Mouse (Mus musculus) brown adipose tissue, adult 24 weeks (tissue): ENCODE measurements around the gene Mff. TPM values are rescaled to one million over a fixed set of nuclear protein-coding genes. Genes with fewer than 3 reads are reported as not detected.

Experiments used
- H3K27ac ChIP-seq: fragments of 200-500 bp; replicated peaks from 2 replicates; pipeline ENCODE4 v1.5.1; 2012; ENCODE audit warnings: low read depth, mild to moderate bottlenecking, low read length
- H3K4me1 ChIP-seq: fragments of 200-500 bp; 2 replicates; pipeline ENCODE4 v1.6.1; 2012; ENCODE audit warnings: low read length, mixed read lengths; ENCODE audit not compliant: control insufficient read depth, insufficient read depth, insufficient read length
- H3K4me3 ChIP-seq: fragments of 200-500 bp; 2 replicates; pipeline ENCODE4 v1.5.1; 2012; ENCODE audit warnings: low read depth, mild to moderate bottlenecking, low read length, moderate library complexity; ENCODE audit not compliant: insufficient read depth
- polyA plus RNA-seq: library from polyadenylated mRNA; stranded (reverse); fragments of >200 nt; gene quantifications from 2 replicates; pipeline ENCODE4 v1.2.4, GENCODE M21; 2012; ENCODE audit not compliant: missing spikeins, insufficient read depth, insufficient read length

Gene Mff
- polyA plus RNA-seq, result 191 and 204 TPM in 2 replicates

DNA sequence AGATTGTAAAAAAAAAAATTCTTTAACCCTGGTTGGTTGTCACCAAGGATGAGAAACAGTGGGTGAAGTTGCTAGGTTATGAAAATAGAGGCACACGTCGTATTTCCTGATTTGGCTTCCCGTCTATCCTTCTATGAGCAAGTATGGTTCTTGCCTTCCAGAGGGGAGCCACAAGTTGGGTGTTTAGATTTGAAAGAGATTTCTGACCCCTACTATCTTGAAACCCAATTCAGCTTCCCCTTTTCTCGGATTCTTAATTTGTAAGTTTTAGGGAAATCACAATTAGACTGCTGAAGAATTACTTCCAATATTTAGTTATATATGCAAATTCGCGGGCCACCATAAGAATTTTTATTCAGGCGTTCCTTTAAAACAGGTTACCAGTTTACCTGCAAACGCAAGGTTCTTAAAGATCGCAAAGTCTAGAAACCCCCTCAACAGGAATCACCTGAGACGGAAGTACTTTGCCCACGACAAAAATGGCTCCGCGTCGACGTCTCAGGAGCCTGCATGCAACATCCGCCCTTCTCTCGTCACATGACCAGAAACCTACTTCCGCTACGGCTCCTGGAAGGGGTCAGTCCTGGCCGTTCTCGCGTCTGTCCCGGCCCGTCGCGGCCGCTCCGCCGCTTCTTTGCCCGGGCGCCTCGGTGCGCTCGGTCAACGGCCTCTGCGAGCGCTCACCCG is at the start of gene Mff:
TSS of gene Mff (plus strand) at position 552 of the 687 bp plus-strand sequence.
- Histone ChIP-seq H3K4me3 (peak within 1 kb of the TSS; percentile 92), H3K27ac (peak within 1 kb of the TSS; percentile 89), H3K4me1 (no peaks in the 10 kb centered on the region)

DNA sequence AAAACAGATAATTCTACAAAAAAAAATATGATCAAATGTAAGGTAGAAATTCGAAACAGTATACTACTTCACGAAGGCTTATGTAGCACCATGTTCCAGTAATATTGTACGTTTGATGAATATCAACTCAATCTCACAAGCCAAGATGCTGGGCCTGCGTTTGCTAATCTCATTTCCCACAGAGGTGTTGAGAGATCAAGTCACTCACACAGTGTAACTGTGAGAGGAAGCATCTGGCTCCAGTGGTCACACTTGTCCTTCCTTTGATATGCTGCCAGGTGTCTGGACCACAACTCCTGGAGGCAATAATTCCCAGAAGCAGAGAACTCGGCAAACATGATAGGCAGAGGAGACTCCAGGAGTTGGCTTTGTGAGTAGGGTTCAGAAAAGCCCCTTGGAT is 38.4 kb upstream of the Mff start:
- no peak overlapping the region for H3K27ac ChIP-seq
- no peak overlapping the region for H3K4me3 ChIP-seq
- H3K4me1 ChIP-seq, result no peaks in the 10 kb centered on the region

DNA sequence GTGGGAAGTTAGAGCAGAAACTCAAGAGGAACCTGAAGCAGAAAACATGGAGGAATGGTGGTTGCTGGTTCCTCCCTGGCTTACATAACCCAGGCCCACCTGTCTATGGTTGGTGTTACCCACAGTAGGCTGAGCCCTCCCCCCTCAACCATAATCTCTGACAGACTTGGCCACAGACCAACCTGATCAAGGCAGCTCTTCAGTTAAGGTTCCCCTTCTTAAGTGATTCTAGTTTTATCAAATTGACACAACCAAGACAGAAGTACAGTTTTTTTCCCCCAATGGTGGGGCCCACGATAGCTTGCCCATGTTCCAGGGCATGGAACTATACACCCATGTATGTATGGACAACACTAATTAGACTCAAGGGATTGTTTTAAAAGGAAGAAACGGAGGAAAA is 37.8 kb upstream of the Mff start:
- Histone ChIP-seq H3K27ac (no peak overlapping the region), H3K4me3 (no peak overlapping the region)

DNA sequence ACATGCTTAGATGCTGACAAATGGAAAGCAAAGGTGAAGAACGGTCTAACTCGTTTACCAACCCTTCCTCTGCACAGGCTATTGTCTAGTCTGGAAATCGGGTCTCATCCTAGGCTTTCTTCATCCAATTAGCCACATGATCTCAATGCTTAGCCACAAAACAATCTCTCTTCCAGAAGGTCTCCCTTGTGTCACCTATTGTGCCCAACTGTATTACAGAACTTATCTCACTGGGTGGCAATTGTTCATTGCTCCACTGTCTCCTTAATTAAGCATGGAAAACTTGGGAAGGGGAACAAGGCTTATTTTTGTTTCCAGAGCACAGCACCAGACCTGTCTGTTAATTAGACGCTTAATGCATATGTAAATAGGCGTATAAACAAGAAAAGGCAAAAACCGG is 36.8 kb upstream of the Mff start:
- H3K4me3 ChIP-seq, result no peak overlapping the region
- H3K4me1 ChIP-seq, result no peaks in the 10 kb centered on the region
- H3K27ac ChIP-seq, result no peak overlapping the region

More for the DNA sequence above, 37.8 kb upstream of the Mff start:
- no peaks in the 10 kb centered on the region for H3K4me1 ChIP-seq

DNA sequence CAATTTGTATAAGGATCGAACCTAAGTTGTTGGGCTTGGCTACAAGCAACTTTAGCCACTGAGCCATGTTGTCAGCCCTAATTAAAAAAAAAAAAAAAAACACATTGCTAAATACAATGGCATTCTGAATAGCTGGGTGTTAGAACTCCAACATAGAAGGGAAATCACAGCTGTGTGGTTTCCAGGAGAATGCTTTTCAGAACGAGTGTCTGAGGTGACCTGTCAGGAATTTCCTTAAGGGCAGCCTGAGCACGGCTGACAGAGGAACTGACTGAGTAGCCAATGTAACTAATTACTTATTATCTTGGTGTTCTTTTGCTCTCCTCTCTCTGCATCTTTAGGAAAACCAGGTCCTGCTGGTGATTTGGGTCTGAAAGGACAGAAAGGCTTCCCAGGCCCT is 28.8 kb upstream of the Mff start:
- H3K27ac ChIP-seq, result no peak overlapping the region
- H3K4me3 ChIP-seq, result no peak overlapping the region
- no peaks in the 10 kb centered on the region for H3K4me1 ChIP-seq

DNA sequence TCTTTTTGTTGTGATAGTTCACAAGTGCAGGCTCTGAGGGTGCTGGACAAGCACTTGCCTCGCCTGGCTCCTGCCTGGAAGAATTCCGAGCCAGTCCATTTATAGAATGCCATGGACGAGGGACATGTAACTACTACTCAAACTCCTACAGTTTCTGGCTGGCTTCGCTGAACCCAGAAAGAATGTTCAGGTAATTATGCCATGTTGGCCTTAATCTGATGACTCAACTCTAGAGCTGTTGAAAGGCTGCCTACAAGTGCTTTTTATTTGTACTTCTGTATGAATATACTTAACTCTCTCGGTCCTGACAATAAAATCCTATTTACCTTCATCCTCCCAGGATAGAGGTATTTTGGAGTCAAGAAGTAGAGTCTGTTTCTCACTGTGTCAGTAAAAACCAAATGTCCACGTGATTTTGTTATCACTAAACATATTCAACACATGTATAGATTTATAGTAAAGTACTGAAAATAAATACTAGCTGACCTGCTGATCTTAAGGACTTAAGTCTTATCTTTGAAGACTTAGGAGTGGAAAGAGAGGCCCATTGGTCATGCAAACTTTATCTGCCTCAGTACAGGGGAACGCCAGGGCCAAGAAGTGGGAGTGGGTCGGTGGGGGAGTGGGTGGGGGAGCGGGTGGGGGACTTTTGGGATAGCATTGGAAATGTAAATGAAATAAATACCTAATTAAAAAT is 6.7 kb upstream of the Mff start:
- Histone ChIP-seq H3K4me3 (no peak overlapping the region), H3K27ac (no peak overlapping the region), H3K4me1 (no peaks in the 10 kb centered on the region)

DNA sequence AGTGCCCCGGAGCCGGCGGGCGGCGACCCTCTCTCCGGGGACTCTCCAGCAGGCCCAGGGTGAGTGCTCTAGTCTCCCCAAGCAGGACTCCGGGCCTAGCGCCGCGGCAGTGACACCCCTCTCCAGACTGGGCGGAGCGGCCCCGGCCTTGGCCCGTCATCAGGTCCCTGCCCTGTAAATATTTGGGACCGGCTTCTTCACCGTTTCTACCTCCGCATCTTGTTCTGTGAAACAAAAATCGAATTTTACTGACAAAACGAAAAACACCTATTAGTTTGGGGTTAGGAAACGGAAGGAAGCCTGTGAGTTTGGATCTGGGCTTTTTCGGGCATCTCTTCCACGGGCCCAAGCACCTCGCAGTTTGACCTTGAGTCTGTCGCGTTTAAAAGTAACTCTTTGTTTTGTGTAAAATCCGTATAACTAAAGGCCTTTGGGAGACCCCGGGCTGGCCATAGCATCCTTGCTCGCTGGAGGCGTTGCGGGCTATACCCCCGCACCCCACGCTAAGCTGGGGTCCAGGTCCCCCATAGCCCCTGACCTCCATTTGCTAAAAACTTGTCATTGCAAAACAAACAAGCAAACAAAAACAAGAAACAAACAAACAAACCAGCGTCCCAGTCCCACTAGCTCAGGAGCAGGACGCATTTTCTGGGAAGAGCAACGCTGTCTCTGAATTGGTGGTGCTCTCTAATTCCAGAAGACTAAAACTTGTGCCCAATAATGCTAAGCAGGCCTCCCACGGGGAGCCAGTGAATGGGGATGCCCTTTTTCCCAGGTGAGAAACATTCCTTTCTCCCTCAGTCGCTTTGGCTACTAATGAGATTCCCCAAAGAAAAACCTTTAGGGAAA is 560 bp downstream of the Mff start:
- H3K4me1 ChIP-seq, result no peaks in the 10 kb centered on the region
- peak overlapping the region; percentile 89 for H3K27ac ChIP-seq
- peak overlapping the region; percentile 92 for H3K4me3 ChIP-seq

DNA sequence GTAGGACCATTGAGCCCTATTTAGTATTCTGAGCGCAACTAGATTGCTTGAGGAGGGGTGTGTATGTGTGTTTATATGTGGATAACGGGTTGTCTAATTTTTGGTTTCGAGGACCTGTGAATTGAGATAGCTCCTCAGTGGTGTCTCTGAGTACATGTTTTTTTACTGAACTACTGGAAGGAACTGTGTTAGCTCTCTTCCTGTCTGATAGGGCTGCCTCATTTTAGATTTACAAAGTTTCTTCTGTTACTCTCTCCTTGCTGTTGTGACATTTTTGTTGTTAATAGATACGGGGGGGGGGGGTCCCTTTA is 1.1 kb downstream of the Mff start:
- H3K27ac ChIP-seq, result no peak overlapping the region
- peak overlapping the region; percentile 92 for H3K4me3 ChIP-seq
- H3K4me1 ChIP-seq, result no peaks in the 10 kb centered on the region

DNA sequence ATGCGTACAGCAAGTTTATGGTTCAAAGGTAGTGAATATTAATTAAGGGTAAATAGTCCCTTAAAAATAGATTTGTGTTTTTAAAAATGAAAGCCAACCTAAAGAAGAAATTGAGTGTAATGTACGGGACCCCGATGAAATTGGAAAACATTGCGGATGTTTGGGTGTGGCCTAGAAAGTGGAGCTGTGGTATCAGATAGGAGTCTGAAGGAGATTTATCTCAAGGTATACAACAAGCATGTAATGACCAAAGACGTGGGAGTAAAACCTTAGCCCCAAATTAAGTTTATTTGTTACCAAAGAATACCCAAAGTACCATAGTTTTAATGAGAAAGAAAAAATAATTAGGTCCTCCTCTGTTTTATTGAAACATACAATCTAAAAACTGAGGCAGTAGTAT is 1.8 kb downstream of the Mff start:
- Histone ChIP-seq H3K27ac (no peak overlapping the region), H3K4me1 (no peaks in the 10 kb centered on the region), H3K4me3 (no peak overlapping the region)

DNA sequence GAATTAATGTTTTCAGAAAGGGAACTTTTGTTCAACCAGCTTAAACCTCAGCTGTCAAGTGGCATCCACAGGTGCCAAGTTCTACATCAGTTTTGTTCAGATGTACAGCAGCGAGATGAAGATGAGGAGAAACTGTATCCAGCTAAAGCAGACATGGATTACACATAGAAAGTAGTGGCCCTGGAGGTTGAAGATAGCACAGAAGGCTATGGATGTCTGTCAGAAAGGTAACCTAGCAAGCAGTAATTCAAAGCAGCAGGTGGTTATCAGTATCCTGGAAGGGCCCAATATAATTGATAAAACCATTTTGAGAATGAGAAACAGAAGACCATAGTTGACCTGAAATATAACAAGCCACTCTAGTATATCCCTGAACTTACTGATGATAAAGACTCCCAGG is 8.7 kb downstream of the Mff start:
- H3K4me1 ChIP-seq, result no peaks in the 10 kb centered on the region

DNA sequence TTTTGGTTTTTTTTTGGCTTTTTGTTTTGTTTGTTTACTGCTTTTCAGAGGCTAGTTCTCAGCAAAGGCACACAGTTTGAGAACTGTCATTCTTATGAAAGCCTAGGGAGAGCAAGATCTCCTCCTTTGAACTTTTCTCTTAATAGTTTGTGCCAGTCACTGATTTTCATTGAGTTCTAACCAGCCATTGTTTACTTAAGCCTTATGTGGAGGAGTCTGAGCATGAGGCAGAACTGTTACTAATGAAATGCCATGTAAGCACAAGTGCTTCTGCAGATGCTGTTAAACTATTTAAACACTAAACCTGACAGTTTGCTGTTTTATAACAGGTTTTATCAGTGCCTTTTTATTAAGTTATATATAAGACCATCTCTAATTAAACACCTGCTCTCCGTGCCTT is 13.4 kb downstream of the Mff start:
- Histone ChIP-seq H3K4me1 (peaks cover 4% of the 10 kb centered on the region; the same call in 1 of the 2 replicates), H3K4me3 (no peak overlapping the region), H3K27ac (no peak overlapping the region)

More for the DNA sequence above, 8.7 kb downstream of the Mff start:
- H3K27ac ChIP-seq, result no peak overlapping the region
- no peak overlapping the region for H3K4me3 ChIP-seq

DNA sequence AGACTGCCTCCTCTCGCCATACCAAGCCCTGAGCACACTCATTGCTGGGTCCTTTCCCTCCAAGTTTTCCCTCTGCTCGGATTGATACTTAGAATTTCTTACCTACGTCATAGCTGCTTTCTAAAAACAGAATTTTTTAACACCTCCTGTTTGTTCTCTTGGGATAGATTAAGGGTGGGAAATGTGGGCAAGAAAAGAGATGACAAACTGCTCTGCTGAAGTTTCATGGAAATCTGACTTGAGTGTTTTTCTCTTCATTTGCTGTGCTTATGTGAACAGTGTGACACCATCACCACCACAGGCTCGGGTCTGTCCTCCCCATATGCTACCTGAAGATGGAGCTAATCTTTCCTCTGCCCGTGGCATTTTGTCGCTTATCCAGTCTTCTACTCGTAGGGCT is 16.8 kb downstream of the Mff start:
- peaks cover 4% of the 10 kb centered on the region; the same call in 1 of the 2 replicates for H3K4me1 ChIP-seq
- H3K4me3 ChIP-seq, result no peak overlapping the region
- no peak overlapping the region for H3K27ac ChIP-seq

DNA sequence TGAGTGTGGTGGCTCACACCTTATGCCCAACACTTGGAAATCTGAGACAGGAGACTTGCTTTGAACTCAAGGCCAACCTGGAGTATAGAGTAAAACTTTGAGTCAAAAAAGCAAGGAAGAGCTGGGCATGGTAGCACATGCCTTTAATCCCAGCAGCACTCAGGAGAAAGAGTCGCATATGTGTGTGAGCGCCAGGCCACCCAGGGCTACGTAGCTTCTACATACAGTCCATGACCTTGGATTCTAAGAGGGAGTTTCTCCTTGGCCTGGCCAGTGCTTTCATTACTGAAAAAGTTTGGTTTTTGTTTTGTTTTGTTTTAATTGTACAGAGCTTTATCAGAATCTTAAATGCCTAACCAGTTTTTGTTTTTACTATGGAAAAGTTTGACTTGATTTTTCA is 19.3 kb downstream of the Mff start:
- H3K27ac ChIP-seq, result no peak overlapping the region
- no peak overlapping the region for H3K4me3 ChIP-seq
- peaks cover 4% of the 10 kb centered on the region; the same call in 1 of the 2 replicates for H3K4me1 ChIP-seq

DNA sequence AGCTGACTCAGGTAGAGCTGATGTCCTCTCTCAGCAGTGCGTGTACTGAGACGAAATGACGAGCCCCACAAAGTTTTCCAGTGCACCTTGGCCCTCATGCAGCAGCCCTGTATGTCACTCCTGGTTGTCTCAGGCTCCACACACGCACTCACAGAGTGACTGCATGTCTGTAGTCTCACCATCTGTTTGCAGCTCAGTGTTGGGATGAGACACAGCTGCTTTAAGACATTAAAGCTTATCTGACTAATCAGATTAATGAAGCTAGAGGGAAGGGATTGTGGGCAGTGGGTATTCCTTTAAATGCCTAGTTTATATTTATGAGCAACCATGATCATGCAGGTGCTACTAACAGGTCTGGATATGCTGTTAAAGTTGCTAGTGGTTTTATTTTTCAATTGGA is 21.7 kb downstream of the Mff start:
- no peak overlapping the region for H3K27ac ChIP-seq
- no peak overlapping the region for H3K4me3 ChIP-seq
- H3K4me1 ChIP-seq, result no peaks in the 10 kb centered on the region

DNA sequence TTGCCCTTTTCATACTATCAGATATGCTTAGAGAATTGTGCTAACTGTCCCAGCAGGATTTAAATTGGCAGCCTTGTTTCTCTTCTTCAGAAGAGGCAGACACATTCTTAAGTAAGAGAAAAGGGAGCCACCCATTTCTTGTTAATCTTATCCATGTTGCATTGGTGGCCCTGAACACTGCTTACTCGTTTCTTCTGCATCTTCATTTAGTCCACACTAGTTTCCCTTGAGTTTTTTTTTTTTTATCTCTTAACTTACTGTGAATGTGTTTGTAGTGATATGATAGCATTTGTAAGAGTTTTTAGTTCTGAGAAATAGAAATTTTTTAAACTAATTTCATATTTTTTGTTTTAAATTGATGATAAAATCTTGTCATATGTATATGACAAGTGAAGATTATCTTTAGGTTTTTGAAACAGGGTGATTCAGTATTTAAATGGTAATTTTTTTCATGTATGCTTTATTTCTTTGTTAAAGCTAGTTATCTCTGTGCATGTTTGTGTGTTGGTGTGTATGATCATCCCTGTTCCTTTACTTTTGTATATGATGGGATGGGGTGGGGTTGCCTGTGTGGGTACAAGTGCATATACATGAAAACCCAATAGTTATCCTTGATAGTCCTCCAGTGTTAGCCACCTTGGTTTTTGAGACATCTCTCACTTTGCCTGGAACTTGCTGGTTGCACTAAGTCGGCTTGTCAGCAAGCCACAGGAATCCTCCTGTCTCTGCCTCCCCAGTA is 23.2 kb downstream of the Mff start:
- Histone ChIP-seq H3K4me1 (no peaks in the 10 kb centered on the region), H3K4me3 (no peak overlapping the region), H3K27ac (no peak overlapping the region)
